Comparison of ENCODE assay signal across 15 mouse cellular contexts in genomic region chr7:73028952-73029351, GRCm38 (mm10).
DNase-seq lines count a peak whose midpoint lies in the region; TF ChIP-seq lines count a peak whose summit lies in the region.
"Had no signal": no experiment of that assay in that cellular context is flagged by ENCODE, and none has a peak within 500 bp of the region (broad histone marks: within the 10 kb centered on the region; RNA-seq: fewer than 3 reads in every experiment).

No protein-coding gene starts in this region.

- H3K27me3 ChIP-seq in kidney, adult 2 months (replicated peaks; ENCODE audit: control insufficient read depth, insufficient read depth, low read length), result no peaks in the 10 kb centered on the region
- H3K27me3 ChIP-seq: forebrain, embryonic 13.5 days; midbrain, embryonic 12.5 days had no signal

- H3K4me1 ChIP-seq in kidney, adult 2 months (ENCODE audit: control insufficient read depth, insufficient read depth, low read length), result no peaks in the 10 kb centered on the region
- H3K4me1 ChIP-seq: forebrain, embryonic 13.5 days had no signal

- 83% methylated on average over 6 of the region's 6 CpGs for WGBS in kidney, adult 2 months

- peak; percentile 13 to 27 for DNase-seq in adrenal gland, adult (ENCODE audit: inconsistent age in 2 of 2, low spot score in 1 of 2)
- no peak for DNase-seq in adrenal gland, postnatal 4 days (ENCODE audit: low spot score in 2 of 2)
- peak; percentile 30 to 37 for DNase-seq in left cerebral cortex, postnatal 25 days (ENCODE audit: low spot score in 2 of 2)
- DNase-seq in left cerebral cortex, adult 8-10 months (ENCODE audit: low spot score in 2 of 2), result no peak
- peak; percentile 50 for DNase-seq in urinary bladder, postnatal 14 days (ENCODE audit: low spot score)
- no peak for DNase-seq in urinary bladder, postnatal 36 days (ENCODE audit: low spot score in 2 of 2)
- no peak for DNase-seq in kidney, adult 18-20 months
- DNase-seq in kidney, adult 2 months, result no peak
- DNase-seq: cerebellum, adult 8-10 months; gastrocnemius, postnatal 10 days; spleen, adult 18-20 months; thymus, adult 2 months had no signal

- no peak overlapping the region for H3K4me3 ChIP-seq in kidney, adult 2 months (ENCODE audit: insufficient read depth, low read depth, low read length)
- H3K4me3 ChIP-seq: erythroblast, embryonic 14.5 days; forebrain, embryonic 13.5 days; midbrain, embryonic 12.5 days had no signal

- no peak for TF ChIP-seq CTCF in kidney, adult 2 months (conservative IDR thresholded peaks at IDR 0.05; ENCODE audit: insufficient read depth, insufficient read length, low read depth, low read length)

- no peak for TF ChIP-seq POLR2A in kidney, adult 2 months (IDR thresholded peaks at IDR 0.05; ENCODE audit: low read depth, low read length)

- H3K36me3 ChIP-seq in kidney, adult 2 months (ENCODE audit: control insufficient read depth, insufficient read depth, low read length), result no peaks in the 10 kb centered on the region
- H3K36me3 ChIP-seq: midbrain, embryonic 12.5 days had no signal

- H3K27ac ChIP-seq in kidney, adult 2 months (ENCODE audit: insufficient read depth, low read depth, low read length), result no peak overlapping the region
- H3K27ac ChIP-seq: forebrain, embryonic 13.5 days; midbrain, embryonic 12.5 days had no signal

- intact Hi-C loops in left cerebral cortex, postnatal 25 days (cut with DNase I), result loop anchor here (10.0 kb wide), 1 partner anchor 624 kb away; no protein-coding TSS in a partner anchor

Comparison
In these comparisons a context has a peak if more than half of its experiments do, and no peak if none do; other contexts are left out.
1. DNase-seq: peak in adrenal gland, adult (2 of 2), left cerebral cortex, postnatal 25 days (2 of 2) and urinary bladder, postnatal 14 days (single experiment); none in adrenal gland, postnatal 4 days (0 of 2), left cerebral cortex, adult 8-10 months (0 of 2), urinary bladder, postnatal 36 days (0 of 2), kidney, adult 18-20 months (single experiment) and kidney, adult 2 months (single experiment).